Mouse (Mus musculus) heart, postnatal 0 days (tissue): Measurements from ENCODE around the gene Ociad2.

Experiments
- CTCF ChIP-seq: IDR thresholded peaks from 2 replicates; pipeline ENCODE4 v1.5.1; 2016; ENCODE audit warnings: antibody characterized with exemption, control low read depth, low read depth
- EP300 ChIP-seq: IDR thresholded peaks from 2 replicates; pipeline ENCODE4 v1.6.1; 2016; ENCODE audit warnings: antibody characterized with exemption, low read depth

DNA sequence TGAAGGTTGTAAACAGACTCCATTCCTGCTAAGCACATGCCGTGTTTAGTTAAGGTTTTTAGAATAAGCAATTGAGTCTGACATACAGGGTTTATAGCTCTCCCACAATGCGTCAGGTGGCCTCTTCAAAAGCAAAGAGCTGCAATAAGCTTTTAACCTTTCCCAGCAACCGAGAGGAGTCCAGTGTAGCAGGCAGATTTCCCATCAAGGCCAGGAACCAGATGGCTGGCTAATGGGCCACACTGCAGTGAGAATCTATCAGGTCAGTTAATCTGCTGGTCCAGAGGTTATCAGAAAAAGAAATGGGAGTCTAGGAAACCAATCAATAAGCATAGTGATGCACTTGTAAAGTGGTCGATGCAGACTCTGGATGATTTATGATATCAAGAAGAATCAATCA lies 9.8 kb downstream of the Ociad2 start:
- no peak for TF ChIP-seq CTCF
- TF ChIP-seq EP300 = no peak
